Mouse (Mus musculus) thymus, postnatal 36 days (tissue): ENCODE results near the gene Klk1b5.
"Not testable (repeated sequence)": the region's sequence is repeated elsewhere in the genome, so short reads cannot be mapped to it uniquely, and the experiment has no call there.

Experiments used
- DNase-seq, 2 experiments: peaks; one replicate each; pipeline ENCODE4 v3.0.0; 2022; ENCODE audit warnings: mixed read lengths in 2 of 2

The Klk1b5 gene

DNA sequence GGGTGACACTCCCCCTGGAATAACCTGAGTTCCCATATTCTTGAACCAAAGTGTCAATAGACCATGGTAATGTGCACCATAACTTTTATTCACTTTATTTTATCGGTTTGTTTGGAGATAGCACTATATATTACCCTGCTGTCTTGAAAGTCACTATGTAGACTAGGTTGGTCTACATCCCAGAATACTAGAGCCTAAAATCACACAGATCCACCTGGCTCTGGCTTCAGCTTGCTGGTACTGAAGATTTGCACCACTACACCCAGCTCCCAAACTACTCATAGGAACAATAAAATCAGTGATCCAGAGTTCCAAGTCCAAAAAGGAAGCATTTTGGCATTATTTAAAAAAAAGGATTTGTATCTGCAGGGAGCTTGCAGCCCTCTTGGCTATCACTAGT lies at the start of gene Klk1b5:
TSS of gene Klk1b5 (plus strand) at position 301 of the 400 bp plus-strand sequence.
- no peak for DNase-seq

DNA sequence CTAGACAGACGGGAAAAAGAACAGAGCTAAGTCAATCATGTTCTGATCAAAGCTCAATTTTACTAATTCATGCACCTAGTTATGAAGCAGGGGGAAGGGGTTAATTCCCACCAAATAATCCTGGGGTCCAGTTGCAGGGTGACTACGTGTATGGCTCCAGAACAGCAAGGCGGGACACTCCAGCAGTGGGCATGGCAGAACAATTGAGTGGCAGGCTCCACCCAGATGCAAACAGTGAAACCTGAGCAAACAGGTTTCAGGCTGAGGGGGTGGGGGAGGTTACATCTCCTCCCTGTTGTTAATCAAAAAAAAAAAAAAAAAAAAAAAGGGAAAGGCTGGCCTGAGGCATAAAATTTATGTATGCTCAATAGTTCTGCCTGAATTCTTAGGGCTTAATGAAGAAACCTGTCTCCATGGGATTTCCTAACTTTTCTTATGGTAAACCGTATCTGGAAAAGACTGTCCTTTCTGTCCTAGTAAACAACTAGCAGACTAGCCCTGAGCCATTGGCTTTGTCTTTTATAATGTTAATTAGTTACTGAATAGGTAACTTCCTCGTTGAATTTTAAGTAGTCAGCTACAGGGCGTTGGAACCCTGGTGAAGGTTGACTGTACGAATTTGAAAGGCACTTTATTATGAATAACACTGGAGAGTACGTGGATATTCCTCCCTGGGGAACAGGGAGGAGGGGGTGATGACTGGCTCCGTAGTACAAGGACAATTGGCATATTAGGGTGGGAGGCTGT lies 36.3 kb upstream of the Klk1b5 start:
- no peak for DNase-seq

DNA sequence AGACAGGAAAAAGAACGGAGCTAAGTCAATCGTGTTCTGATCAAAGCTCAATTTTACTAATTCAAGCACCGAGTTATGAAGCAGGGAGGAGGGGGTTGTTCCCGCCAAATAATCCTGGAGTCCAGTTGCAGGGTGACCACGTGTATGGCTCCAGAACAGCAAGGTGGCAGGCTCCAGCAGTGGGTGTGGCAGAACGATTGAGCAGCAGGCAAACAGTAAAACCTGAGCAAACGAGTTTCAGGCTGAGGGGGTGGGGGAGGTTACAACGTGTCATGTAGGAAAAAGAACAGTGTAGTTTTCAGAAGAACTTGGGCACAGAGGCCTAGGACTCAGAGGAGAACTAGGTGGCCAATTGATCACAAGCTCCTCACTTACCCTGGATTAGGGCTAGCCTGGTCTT lies 29.2 kb upstream of the Klk1b5 start:
- not testable (repeated sequence) for DNase-seq

DNA sequence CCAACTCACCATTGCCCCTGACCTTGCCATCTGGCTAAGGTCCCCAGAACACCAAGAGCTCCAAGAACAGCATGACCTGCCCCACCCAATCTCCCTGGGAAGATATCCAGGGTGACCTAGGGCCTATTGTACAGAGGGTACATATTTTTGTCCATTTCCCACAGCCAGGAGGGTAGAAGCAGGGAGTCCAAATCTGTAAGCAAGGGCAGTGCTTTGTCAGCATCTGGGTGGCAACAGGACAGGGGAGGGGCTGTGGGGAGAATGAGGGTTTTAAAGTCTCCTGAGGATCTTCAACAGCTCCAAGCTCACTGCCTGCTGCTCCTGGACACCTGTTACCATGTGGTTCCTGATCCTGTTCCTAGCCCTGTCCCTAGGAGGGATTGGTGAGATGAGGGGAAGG lies 27.8 kb upstream of the Klk1b5 start, which contains the start of gene Klk1b24:
TSS of gene Klk1b24 (plus strand) at position 301 of the 400 bp plus-strand sequence.
- DNase-seq, result not testable (repeated sequence)

DNA sequence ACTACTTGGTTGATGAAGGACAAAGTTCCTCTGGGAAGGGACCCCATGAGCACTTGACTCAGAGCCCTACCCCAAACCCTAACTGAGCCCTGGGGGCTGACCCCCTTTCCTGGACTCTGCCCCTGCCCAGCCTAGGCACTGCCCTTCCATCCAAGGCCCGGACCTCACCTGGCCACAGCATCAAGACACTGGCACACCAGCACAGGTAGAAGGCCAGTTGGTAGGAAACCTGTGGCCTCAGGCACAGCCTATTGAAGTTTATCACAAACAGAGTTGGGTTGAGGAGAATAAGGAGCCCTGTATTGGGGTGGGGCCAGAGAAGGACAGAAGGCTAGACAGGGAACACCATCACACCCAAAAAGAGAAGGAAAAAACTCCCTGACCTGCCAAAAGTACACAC lies 22.3 kb upstream of the Klk1b5 start:
- DNase-seq, result not testable (repeated sequence)

DNA sequence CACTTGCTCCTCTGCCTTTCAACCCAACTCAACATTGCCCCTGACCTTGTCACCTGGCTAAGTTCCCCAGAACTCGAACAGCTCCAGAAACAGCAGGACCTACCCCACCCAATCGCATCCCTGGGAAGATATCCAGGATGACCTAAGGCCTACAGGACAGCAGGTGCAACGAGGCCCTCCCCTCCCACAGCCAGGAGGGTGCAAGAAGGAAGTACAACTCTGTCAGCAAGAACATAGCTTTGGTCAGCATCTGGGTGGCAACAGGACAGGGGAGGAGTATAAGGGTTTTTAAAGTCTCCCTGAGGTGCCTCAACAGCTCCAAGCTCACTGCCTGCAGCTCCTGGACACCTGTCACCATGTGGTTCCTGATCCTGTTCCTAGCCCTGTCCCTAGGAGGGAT lies 17.9 kb upstream of the Klk1b5 start, which contains the start of gene Klk1b3:
TSS of gene Klk1b3 (plus strand) at position 301 of the 400 bp plus-strand sequence.
- no peak for DNase-seq

DNA sequence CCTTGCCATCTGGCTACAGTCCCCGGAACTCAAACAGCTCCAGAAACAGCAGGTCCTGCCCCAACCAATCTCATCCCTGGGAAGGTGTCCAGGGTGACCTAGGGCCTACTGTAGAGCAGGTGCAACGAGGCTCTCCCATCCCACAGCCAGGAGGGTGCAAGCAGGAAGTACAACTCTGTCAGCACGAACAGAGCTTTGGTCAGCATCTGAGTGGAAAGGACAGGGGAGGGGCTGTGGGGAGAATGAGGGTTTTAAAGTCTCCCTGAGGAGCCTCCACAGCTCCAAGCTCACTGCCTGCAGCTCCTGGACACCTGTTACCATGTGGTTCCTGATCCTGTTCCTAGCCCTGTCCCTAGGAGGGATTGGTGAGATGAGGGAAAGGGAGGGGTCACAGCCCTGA lies 8.6 kb upstream of the Klk1b5 start, which contains the start of gene Klk1b4:
TSS of gene Klk1b4 (plus strand) at position 301 of the 400 bp plus-strand sequence.
- DNase-seq, result not testable (repeated sequence)

DNA sequence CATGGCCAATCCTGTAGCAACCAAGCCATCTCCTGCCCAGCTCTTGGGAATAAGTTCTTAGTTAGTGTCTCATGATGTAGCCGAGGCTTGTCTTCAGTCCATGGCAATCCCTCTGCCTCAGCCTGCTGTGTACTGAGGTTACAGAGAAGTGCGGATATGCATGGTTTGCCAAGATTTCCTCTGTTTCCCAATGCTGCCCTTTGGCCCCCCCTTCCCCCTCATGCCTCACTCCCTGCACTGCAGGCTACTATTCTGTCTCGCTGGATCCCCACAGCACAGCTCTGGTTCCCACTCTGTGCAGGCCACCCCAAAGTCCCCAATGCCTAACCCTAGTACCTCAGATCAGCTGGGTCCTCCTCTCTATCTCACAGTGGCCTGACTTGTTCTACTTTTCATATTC lies 7.4 kb upstream of the Klk1b5 start:
- no peak for DNase-seq

DNA sequence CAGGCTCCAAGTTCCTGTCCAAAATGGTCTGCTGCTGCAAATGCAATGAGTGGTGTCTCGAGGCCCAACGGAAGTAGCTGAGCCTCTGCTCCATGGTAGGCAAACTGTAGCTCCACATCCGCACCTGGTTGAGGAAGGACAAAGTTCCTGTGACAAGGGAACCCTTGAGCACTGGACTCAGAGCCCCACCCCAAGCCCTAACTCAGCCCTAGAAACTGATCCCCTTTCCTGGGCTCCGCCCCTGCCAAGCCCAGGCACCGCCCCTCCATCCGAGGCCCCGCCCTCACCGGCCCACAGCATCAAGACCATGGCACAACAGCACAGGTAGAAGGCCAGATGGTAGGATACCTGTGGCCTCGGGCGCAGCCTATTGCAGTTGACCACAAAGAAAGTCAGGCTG lies 5.9 kb downstream of the Klk1b5 start:
- not testable (repeated sequence) for DNase-seq

DNA sequence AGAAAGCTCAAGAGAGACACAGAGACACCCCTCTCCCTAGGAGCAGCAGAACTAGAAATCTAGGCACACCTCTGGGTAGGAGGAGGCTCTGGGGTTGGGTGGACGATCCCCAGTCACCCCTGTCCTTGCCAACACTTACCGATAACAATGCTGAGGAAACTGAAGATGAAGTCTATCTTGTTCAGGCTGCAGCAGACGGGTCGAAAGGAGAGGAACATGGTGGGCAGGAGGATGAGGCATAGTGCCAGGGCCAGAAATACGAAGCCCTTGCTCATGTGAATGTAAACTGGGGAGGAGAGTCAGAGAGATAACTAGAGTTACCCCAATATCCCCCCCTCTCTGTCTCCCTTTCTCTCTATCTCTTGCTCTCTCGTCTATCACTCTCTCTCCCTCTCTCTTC lies 6.6 kb downstream of the Klk1b5 start:
- not testable (repeated sequence) for DNase-seq

DNA sequence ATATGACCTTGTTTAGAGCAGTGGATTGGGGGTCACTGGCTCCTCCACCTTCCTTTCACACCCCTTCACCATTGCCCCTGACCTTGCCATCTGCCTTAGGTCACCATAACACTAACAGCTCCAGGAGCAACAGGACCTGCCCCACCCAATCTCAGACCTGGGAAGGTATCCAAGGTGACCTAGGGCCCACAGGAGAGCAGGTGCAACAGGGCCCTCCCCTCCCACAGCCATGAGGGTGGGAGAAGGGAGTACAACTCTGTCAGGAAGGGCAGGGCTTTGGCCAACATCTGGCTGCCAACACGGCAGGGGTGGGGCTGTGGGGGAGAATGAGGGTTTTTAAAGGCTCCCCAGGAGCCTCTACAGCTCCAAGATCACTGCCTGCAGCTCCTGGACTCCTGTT lies 9.3 kb downstream of the Klk1b5 start, which contains the start of gene Klk1:
TSS of gene Klk1 (plus strand) at position 285 of the 400 bp plus-strand sequence.
- no peak for DNase-seq

DNA sequence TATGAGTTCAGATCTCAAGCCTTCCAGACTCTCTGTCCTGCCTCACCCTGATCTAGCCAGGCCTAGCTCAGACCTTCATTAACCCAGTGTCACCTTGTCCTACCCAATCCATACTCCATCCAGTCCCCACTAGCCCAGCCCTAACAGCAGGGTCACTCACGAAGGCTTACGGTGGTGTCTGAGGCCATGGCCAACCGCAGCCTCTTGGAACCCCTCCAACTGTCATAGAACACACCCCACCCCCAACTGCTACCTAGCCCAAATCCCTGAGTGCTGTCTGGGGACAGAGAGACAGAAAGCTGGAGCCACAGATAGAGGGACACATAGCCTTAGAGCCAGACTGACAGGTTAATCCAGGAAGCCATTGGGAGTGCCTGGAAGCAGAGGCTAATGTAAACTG lies 20.2 kb downstream of the Klk1b5 start, which contains the start of gene Gm36864:
TSS of gene Gm36864 (plus strand) at position 269 of the 400 bp plus-strand sequence.
- DNase-seq, result no peak

DNA sequence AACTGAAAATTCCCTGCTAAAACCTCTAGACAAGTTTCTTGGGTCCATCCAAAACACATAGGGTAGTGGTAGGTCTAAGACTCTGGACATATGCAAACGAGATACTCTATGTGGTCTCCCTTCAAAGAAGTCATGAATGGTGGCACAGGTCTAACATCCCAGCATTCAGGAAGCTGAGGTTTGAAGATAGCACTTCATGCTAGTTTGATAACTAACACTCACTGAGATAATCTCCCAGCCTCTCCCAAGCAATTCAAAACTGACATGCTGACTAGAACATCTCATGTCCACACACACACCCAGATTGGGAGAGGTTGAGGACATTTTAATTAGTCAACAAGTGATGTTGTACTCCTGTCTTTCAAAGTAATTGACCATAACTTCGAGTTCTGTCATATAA lies 24.2 kb downstream of the Klk1b5 start:
- DNase-seq, result no peak

DNA sequence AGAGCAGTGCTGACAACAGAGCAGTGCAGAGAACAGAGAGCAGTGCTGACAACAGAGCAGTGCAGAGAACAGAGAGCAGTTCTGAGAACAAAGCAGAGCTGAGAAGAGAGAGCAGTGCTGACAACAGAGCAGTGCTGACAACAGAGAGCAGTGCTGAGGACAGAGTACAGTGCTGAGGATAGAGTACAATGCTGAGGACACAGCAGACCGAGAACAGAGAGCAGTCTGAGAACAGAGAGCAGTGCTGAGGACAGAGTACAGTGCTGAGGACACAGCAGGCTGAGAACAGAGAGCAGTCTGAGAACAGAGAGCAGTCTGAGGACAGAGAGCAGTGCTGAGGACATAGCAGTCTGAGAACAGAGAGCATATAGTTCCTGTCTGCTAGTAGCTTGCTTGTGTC lies 25.0 kb downstream of the Klk1b5 start:
- DNase-seq, result no peak

DNA sequence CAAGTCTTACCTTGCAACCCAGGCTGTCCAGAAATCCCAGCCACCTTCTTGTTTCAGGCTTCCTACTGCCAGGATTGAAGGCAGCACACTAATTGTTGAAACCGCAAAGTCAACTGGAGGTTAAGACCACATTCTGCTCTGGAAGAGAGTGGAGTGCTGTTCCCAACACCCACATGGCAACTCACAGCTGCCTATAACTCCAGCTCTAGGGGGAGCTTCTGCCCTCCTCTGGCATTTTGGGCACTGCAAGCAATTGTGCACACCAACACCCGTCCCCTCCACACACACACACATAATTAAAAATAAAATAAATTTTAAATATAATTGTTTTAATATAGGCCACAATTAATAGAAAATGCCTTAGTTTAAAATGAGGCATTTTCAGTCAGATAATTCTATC lies 25.4 kb downstream of the Klk1b5 start:
- DNase-seq, result no peak

DNA sequence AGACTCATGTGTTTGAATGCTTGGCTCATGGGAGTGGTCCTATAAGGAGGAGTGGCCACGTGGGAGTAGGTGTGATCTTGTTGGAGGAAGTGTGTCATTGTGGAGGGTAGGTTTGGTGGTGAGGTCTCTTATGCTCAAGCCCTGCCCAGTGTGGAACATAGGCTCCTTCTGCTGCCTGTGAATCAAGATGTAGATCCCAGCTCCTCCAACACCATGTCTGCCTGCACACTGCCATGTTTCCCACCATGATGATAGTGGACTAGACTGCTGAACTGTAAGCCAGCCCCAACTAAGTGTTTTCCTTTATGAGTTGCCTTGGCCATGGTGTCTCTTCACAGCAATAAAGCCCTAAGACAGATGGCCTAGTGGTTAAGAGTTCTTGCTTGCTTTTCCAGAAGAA lies 28.3 kb downstream of the Klk1b5 start:
- no peak for DNase-seq

DNA sequence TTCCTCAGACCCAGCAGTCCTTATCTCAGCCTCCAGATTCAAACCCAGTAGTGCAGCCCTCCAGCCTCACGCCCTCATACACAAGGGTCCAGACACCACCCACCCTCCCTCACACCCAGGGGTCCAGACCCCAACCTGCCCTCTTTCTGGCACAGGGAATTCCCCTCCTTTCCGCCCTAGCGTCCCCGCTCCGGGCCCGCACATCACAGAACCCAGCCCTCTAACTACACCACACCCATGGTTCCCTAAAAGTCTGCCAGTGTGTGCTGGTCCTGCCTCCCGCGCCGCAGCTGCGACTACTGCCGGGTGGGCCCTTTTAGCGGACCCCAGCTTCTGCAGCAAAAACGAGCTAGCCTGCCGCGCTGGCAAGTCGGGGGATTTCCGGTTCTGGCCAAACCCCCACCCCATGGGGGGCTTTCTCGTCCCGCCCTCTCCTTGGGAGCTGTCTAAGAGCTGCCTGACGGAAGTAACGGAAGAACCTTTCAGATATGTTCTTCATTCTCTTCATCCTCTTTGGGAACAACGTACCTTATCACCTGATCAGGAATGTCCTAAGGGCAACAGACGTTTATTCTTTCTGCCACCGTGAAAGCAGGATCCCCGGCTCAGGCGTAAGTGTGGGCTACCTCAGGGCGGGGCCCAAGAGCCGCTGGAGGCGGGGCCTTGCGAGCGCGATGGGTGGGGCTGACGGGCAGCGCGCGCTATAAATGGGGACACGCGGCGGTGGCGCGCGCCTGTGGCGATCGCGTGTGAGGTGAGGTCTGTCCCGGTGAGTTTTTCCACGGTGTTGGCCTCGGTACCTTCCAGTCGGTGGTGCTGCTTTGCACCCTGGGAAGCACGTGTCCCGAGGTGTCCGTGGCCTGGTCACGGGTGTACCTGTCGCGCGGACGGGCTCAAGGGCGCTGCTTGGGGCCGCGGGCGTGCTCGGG lies 30.6 kb downstream of the Klk1b5 start, which contains the start of the genes 1700028J19Rik and 2410002F23Rik:
TSS of gene 1700028J19Rik (minus strand) at position 641 of the 929 bp plus-strand sequence.
TSS of gene 2410002F23Rik (plus strand) at position 668 of the 929 bp plus-strand sequence.
- DNase-seq, result peak; percentile 91 to 92

DNA sequence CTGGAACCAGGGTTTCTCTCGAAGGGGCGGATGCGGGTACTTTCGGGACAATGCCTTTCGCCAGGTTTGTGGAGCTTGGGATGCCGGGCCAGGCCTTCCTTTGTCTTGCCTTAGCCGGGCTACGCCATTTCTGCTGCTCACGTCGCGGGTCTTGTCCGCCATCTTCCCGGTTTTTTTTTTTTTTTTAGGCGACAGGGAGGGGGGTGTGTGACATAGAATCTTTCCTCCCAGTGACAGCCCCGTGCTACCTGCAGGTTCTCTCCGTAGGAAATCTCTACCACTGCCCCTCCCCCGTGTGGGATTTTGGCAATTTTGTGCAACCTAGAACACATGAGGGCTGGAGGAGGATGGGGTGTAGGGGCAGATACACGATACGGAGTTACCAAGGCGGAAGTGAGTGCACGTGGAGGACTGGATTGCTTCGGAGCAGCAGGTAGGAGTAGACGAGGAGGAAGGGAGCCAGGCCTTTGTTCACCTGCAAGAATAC lies 31.3 kb downstream of the Klk1b5 start:
- peak in 1 of 2 experiments; percentile 60 for DNase-seq

DNA sequence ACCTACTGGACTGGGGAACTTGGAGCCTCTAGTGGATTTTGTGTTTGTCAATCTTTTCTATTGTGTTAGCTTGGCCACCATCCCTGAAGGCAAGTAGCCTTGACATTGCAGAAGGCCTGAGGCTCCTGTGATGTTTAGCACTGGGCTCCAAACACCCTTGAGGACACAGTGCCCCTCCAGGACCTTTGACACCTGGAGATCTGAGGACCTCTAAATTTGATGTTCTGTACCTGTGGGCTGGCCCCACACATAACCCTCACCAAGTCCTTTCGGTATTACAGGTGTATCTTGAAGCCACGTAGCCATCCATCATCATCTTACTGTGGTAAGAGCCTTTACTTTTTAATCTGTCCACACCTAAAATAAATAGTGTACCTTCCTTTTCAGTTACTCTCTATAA lies 32.2 kb downstream of the Klk1b5 start:
- DNase-seq, result no peak

DNA sequence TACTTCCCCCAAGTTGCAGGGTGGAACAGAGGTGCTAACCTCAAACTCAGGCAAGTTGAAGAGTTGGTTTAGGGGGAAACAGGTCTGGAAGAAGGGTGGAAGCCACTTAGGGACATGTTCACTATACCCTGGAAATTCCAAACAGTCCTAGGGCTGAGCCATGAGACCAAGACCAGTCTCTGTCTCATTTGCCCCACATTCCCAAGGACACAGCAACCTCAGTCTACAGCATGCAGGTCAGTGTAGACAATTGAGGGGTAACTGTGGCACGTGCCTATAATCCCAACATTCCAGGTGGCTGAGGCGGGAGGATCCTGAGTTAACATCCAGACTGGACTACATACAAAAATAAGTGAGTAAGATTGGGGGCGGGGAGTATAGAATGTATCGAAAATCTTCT lies 33.5 kb downstream of the Klk1b5 start:
- no peak for DNase-seq

DNA sequence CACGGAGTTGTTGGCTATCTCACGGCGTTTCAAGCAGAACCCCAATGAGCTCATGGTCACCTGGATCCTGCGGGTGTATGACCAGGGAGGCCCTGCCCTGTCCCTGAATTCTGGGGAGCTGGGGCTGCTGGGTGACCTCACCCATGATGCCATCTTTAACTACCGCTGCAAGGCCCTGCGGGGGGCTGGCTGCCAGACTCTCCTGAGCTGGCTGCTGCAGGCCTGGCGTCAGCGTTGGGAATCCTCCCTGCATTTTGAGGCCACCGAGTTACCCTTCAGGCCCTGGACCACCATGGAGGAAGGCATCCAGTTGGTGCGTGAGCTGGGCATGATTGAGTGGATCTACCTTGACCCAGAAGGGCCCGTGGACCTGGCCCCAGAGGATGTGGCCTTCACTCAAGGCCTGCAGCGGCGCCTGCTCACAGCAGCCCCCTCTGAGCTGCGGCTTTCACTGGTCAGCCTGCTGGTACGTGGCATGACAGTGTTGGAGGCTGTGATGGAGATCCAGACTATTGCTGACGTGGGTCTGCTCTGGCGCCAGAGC lies 35.1 kb downstream of the Klk1b5 start:
- DNase-seq, result not testable (repeated sequence)

DNA sequence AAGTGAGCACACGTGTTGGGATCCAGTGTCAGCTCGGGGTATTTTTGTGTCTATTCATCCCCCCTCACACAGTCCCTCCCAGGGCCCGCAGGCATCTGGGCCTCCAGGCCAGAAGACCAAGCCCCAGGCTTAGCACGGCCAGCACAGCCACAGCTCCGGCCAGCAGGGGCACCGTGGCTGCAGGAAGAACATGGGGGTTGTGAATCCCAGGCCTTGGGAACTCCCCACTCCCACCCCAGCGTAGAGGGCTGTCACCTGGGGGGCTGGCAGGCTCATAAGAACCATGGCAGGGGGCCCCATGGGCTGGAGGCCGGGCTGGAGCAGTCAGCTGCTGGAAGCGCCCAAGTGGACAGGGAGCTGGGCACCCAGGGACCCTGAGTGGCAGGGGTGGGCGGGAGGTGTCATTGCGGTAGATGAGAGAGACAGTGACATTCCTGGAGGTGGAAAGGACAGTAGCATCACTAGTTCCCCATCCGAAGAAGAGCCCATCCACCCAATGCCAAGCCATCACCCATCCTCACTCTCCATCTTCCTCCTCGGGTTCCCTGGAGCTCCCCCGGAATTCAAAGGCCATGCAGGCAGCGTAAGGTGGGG lies 37.4 kb downstream of the Klk1b5 start:
- DNase-seq, result no peak
